13 mouse cellular contexts compared by ENCODE assay signal in the genomic region with DNA sequence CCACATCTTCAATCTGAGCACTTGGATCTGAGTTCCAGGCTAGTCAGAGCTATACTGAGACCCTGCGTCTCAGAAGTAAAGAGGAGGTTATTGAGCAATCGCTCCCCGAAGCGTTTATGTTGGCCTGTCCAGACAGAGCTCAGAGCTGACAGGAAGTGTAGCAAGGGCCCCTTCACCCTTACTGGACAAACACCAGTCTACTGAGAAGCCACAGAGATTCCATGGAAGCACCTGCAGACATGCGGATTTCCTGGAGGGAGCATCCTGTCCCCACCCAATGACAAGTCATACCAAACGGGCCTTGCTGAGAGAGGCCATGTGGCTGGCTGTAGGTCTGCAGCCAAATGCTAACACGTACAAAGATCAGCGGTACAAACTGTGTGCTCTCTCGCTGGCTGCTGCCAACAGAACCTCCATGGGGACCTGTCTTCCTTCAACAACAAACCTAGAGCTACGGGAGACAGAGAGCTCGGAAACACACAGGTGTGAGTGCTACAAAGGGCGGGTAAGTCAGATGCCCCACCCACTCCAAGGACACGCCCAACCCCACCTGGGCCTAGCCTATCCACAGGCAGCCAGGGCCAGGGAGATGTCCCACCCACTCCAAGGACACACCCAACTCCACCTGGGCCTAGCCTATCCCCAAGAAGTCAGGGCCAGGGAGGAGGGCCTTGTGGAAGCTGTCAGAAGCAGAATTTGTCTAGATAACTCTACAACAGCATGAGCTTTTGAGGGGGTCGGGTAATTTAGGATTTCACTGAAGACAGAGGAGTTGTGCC. TPM values are rescaled to one million over a fixed set of nuclear protein-coding genes. Genes with fewer than 3 reads are reported as not detected.
A peak's percentile ranks its signal among the peaks of the same experiment; 100 is the strongest.
DNase-seq lines count a peak whose midpoint lies in the region; ATAC-seq lines count a peak whose summit lies in the region.
"Had no signal": no experiment of that assay in that cellular context is flagged by ENCODE, and none has a peak within 500 bp of the region (broad histone marks: within the 10 kb centered on the region; RNA-seq: fewer than 3 reads in every experiment).

No protein-coding gene starts in this region.

- H3K4me3 ChIP-seq in hindbrain, embryonic 10.5 days: no peak overlapping the region
- no peak overlapping the region for H3K4me3 ChIP-seq in hindbrain, embryonic 12.5 days
- H3K4me3 ChIP-seq in liver, embryonic 11.5 days (ENCODE audit: low read depth, low read length): no peak overlapping the region
- H3K4me3 ChIP-seq: gastrocnemius, adult 2 months; hindbrain, embryonic 15.5 days; midbrain, embryonic 12.5 days had no signal

- H3K4me1 ChIP-seq in hindbrain, embryonic 10.5 days (replicated peaks): peaks cover 44% of the 10 kb centered on the region
- peaks cover 29% of the 10 kb centered on the region for H3K4me1 ChIP-seq in hindbrain, embryonic 12.5 days
- H3K4me1 ChIP-seq in liver, embryonic 11.5 days (replicated peaks; ENCODE audit: control insufficient read depth, insufficient read depth, low read length): peaks cover 3% of the 10 kb centered on the region; the same call in 1 of the 2 replicates

- H3K27me3 ChIP-seq in hindbrain, embryonic 10.5 days (ENCODE audit: insufficient read depth, poor library complexity, severe bottlenecking): peaks cover 2% of the 10 kb centered on the region; the same call in 1 of the 2 replicates
- H3K27me3 ChIP-seq in hindbrain, embryonic 12.5 days: no peaks in the 10 kb centered on the region
- H3K27me3 ChIP-seq in liver, embryonic 11.5 days (replicated peaks; ENCODE audit: control insufficient read depth, insufficient read depth, low read length): no peaks in the 10 kb centered on the region
- H3K27me3 ChIP-seq: hindbrain, embryonic 15.5 days; midbrain, embryonic 12.5 days had no signal

- DNase-seq in adrenal gland, postnatal 10 days: peak; percentile 20
- no peak for DNase-seq in adrenal gland, adult (ENCODE audit: inconsistent age in 2 of 2, low spot score in 1 of 2)
- no peak for DNase-seq in hindbrain, embryonic 10.5 days (ENCODE audit: low spot score)
- DNase-seq in 416B (ENCODE audit: low read depth): peak; percentile 49
- no peak for DNase-seq in liver, embryonic 11.5 days (ENCODE audit: low spot score)
- no peak for DNase-seq in embryo, embryonic 11 days
- no peak for DNase-seq in frontal cortex, postnatal 14 days (ENCODE audit: low spot score in 2 of 2)
- DNase-seq: gastrocnemius, adult 2 months had no signal

- H3K36me3 ChIP-seq in hindbrain, embryonic 10.5 days: peaks cover 46% of the 10 kb centered on the region
- peaks cover 18% of the 10 kb centered on the region for H3K36me3 ChIP-seq in hindbrain, embryonic 12.5 days
- no peaks in the 10 kb centered on the region; the same call in 1 of the 2 replicates for H3K36me3 ChIP-seq in liver, embryonic 11.5 days (ENCODE audit: control insufficient read depth, insufficient read depth, low read length)
- H3K36me3 ChIP-seq: G1E; hindbrain, embryonic 15.5 days had no signal

- H3K9me3 ChIP-seq in hindbrain, embryonic 10.5 days: no peaks in the 10 kb centered on the region
- no peaks in the 10 kb centered on the region for H3K9me3 ChIP-seq in hindbrain, embryonic 12.5 days (replicated peaks)
- no peaks in the 10 kb centered on the region for H3K9me3 ChIP-seq in liver, embryonic 11.5 days (ENCODE audit: control insufficient read depth, low read length)
- H3K9me3 ChIP-seq: hindbrain, embryonic 15.5 days; midbrain, embryonic 12.5 days had no signal

- WGBS in hindbrain, embryonic 10.5 days: 85% methylated on average over 14 of the region's 14 CpGs
- WGBS in hindbrain, embryonic 12.5 days: 87% methylated on average over 14 of the region's 14 CpGs
- 70% methylated on average over 14 of the region's 14 CpGs for WGBS in liver, embryonic 11.5 days

- ATAC-seq in hindbrain, embryonic 12.5 days (ENCODE audit: low FRiP score): no peak
- peak; percentile 67 for ATAC-seq in liver, embryonic 11.5 days (replicated peaks; ENCODE audit: low FRiP score)
- ATAC-seq: activated CD4-positive, CD25-positive, alpha-beta regulatory T cell, adult 4 months had no signal

- no peak overlapping the region for H3K9ac ChIP-seq in hindbrain, embryonic 12.5 days
- no peak overlapping the region for H3K9ac ChIP-seq in liver, embryonic 11.5 days (ENCODE audit: low read depth, low read length)
- H3K9ac ChIP-seq: hindbrain, embryonic 15.5 days; midbrain, embryonic 12.5 days had no signal

- H3K27ac ChIP-seq in hindbrain, embryonic 10.5 days: 0 out of 2 replicates have a peak overlapping the region, but pooled peaks have one; percentile 16
- H3K27ac ChIP-seq in hindbrain, embryonic 12.5 days: no peak overlapping the region
- no peak overlapping the region for H3K27ac ChIP-seq in liver, embryonic 11.5 days (ENCODE audit: low read depth, low read length)
- H3K27ac ChIP-seq: gastrocnemius, adult 2 months; hindbrain, embryonic 15.5 days; midbrain, embryonic 12.5 days had no signal

- no peak overlapping the region for H3K4me2 ChIP-seq in hindbrain, embryonic 12.5 days (replicated peaks)
- no peak overlapping the region for H3K4me2 ChIP-seq in liver, embryonic 11.5 days
- H3K4me2 ChIP-seq: hindbrain, embryonic 15.5 days; midbrain, embryonic 12.5 days had no signal

RNA-seq across cellular contexts. Expression of gene Prox1, which starts 45.4 kb away (rescaled TPM):
- 10 to 100 TPM; 25.6 to 31.7 TPM for total RNA-seq in adrenal gland, postnatal 10 days (2021)
- polyA plus RNA-seq in hindbrain, embryonic 10.5 days (2016; fragmentation: Nextera tagmentation; extraction: Ambion mirVana): 7.5 and 9.4 TPM in 2 replicates
- 10.8 and 12.5 TPM in 2 replicates for polyA plus RNA-seq in hindbrain, embryonic 12.5 days (2016; fragmentation: Nextera tagmentation; extraction: Ambion mirVana)
- 12.1 and 13.9 TPM in 2 replicates for polyA plus RNA-seq in liver, embryonic 11.5 days (2014; fragmentation: Nextera tagmentation; extraction: Ambion mirVana)
- polyA plus RNA-seq: G1E had no signal

Comparison
In these comparisons a context has a peak if more than half of its experiments do, and no peak if none do; other contexts are left out.
1. DNase-seq: peak in adrenal gland, postnatal 10 days (single experiment) and 416B (single experiment); none in adrenal gland, adult (0 of 2), hindbrain, embryonic 10.5 days (single experiment), liver, embryonic 11.5 days (single experiment), embryo, embryonic 11 days (single experiment) and frontal cortex, postnatal 14 days (0 of 2).